Mouse (Mus musculus): ENCODE data around the gene Usb1. TPM values are rescaled to one million over a fixed set of nuclear protein-coding genes. Genes with fewer than 3 reads are reported as not detected.

Gene Usb1
- polyA plus RNA-seq, 1 experiment from 2014 or later: 13.0 TPM

DNA sequence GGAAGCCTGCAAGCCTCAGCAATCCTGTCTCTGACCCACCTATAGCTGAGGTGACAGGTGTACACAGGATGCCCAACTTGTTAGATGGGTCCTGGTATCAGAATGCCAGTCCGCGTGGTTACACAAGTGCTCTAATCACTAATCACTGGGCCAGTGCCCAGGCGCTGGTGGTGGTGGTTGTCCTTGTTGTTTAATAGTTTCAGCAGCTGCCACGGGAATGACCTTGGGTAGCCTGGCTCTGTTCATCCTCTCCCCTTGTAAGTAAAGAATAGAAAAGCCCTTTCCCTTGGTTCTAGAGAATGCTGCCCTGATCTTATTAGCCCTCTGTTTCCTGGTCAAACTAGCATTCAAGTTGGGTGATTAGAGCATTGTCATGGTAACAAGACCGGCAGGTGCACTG, 9.6 kb downstream of the Usb1 start:
- Histone ChIP-seq H3K9ac (no peak overlapping the region), H3K4me3 (replicated peaks) (no peak overlapping the region), H3K36me3 (peaks cover 28% of the 10 kb centered on the region), H3K4me1 (replicated peaks) (no peaks in the 10 kb centered on the region), H3K4me2 (no peak overlapping the region), H3K27ac (no peak overlapping the region), H3K9me3 (replicated peaks) (no peaks in the 10 kb centered on the region), H3K27me3 (no peaks in the 10 kb centered on the region)
- no peak for ATAC-seq (ENCODE audit: low read depth)
- no peak for DNase-seq
- 65% methylated on average over 5 of the region's 5 CpGs for WGBS (ENCODE audit: insufficient replicate concordance)

GRCm38 (mm10) chr8:95344668-95345067, 12.6 kb downstream of the Usb1 start:
- peaks cover 17% of the 10 kb centered on the region; the same call in 1 of the 2 replicates for H3K36me3 ChIP-seq
- WGBS (ENCODE audit: insufficient replicate concordance): 69% methylated on average over 6 of the region's 6 CpGs

GRCm38 (mm10) chr8:95346643-95347545, 14.8 kb downstream of the Usb1 start:
- Histone ChIP-seq H3K27me3 (peaks cover 38% of the 10 kb centered on the region), H3K4me1 (replicated peaks) (peaks cover 4% of the 10 kb centered on the region; the same call in 1 of the 2 replicates), H3K27ac (no peak overlapping the region), H3K9ac (no peak overlapping the region), H3K4me2 (no peak overlapping the region), H3K9me3 (replicated peaks) (no peaks in the 10 kb centered on the region), H3K4me3 (replicated peaks) (no peak overlapping the region), H3K36me3 (peaks cover 16% of the 10 kb centered on the region; the same call in 1 of the 2 replicates)
- ATAC-seq (ENCODE audit: low read depth): peak; percentile 24; the same call in 1 of the 2 replicates
- DNase-seq: no peak
- 26% methylated on average over 8 of the region's 8 CpGs for WGBS (ENCODE audit: insufficient replicate concordance)

More at GRCm38 (mm10) chr8:95344668-95345067, 12.6 kb downstream of the Usb1 start:
- H3K27ac ChIP-seq: no peak overlapping the region
- peaks cover 18% of the 10 kb centered on the region for H3K27me3 ChIP-seq
- H3K9ac ChIP-seq: no peak overlapping the region
- H3K4me1 ChIP-seq (replicated peaks): no peaks in the 10 kb centered on the region
- no peak overlapping the region for H3K4me3 ChIP-seq (replicated peaks)
- no peak overlapping the region for H3K4me2 ChIP-seq
- DNase-seq (no peak), ATAC-seq (ENCODE audit: low read depth) (no peak)
- H3K9me3 ChIP-seq (replicated peaks): no peaks in the 10 kb centered on the region

DNA sequence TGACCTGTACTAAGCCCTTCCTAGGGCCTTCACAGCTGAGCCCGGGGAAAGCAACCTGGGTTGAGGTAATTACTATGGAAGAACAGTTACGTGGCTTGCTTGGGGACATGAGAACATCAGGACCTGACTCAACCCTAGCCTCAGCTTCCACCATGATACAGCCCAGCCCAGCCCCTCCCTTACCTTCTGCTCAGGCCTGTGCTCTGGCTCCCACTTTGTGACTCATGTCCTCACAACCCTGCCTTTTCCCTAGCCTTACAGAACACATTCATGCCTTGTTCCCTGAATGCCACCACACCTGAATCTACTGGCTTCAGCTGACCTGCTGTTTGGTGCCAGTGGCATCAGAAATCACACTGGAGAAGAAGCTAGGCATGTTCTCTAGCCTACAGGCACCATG, 16.3 kb downstream of the Usb1 start:
- Histone ChIP-seq H3K36me3 (peaks cover 9% of the 10 kb centered on the region; the same call in 1 of the 2 replicates), H3K4me2 (no peak overlapping the region), H3K9me3 (replicated peaks) (no peaks in the 10 kb centered on the region), H3K27ac (no peak overlapping the region), H3K4me3 (replicated peaks) (no peak overlapping the region), H3K27me3 (peaks cover 53% of the 10 kb centered on the region), H3K9ac (no peak overlapping the region), H3K4me1 (replicated peaks) (peaks cover 13% of the 10 kb centered on the region; the same call in 1 of the 2 replicates)
- WGBS (ENCODE audit: insufficient replicate concordance): 52% methylated on average over 2 of the region's 2 CpGs
- no peak for DNase-seq
- no peak for ATAC-seq (ENCODE audit: low read depth)

DNA sequence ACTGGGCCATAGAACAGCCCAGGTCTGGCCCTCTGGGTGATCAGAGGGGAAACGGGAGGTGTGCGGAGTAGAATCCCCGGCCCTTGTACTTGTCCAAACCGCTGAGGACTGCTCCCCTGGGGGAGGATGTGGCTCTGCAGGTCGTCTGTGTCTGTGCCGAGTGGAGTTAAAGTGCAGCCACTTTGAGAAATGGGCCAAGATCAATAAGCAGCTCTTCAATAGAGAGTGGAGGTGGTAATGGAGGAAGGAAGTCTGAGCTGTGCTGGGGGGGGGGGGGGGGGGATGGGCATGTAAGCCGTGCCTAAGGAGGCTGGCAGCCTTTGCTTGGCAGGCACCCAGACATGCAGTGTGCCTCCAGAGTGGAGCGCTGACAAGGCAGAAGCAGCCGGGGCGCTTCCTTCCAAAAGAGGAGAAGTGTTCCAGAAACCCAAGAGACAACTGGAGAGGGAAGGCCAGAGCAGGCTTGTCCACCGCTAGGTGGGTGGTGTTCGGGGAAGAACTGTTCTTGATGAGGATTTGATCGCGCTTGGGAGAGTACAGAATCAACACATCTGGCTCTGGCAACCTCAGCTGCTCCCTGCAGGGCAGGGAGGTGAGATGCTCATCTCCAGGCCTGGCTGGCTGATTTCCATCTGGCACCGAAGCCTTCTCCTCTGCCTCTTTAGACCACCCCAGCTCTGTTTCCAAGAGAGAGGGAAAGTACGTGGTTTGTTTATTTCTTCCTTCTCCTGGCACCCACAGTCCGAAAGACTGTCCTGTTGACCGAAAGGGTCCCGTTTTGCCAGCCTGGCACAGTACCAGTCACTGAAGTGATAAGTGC, 16.9 kb downstream of the Usb1 start:
- Histone ChIP-seq H3K9ac (no peak overlapping the region), H3K27me3 (peaks cover 60% of the 10 kb centered on the region)
- DNase-seq: no peak

GRCm38 (mm10) chr8:95351461-95351860, 19.4 kb downstream of the Usb1 start:
- Histone ChIP-seq H3K9ac (no peak overlapping the region), H3K36me3 (no peaks in the 10 kb centered on the region), H3K9me3 (replicated peaks) (no peaks in the 10 kb centered on the region), H3K4me1 (replicated peaks) (peaks cover 13% of the 10 kb centered on the region; the same call in 1 of the 2 replicates), H3K27me3 (peaks cover 84% of the 10 kb centered on the region), H3K27ac (no peak overlapping the region), H3K4me3 (replicated peaks) (peak overlapping the region; percentile 59; the same call in 1 of the 2 replicates), H3K4me2 (peak overlapping the region; percentile 70)
- 7% methylated on average over 15 of the region's 15 CpGs for WGBS (ENCODE audit: insufficient replicate concordance)
- ATAC-seq (ENCODE audit: low read depth) (no peak), DNase-seq (no peak)

More for the DNA sequence above, 16.9 kb downstream of the Usb1 start:
- 60% methylated on average over 18 of the region's 19 CpGs for WGBS (ENCODE audit: insufficient replicate concordance)
- no peak for ATAC-seq (ENCODE audit: low read depth)
- Histone ChIP-seq H3K4me3 (replicated peaks) (no peak overlapping the region), H3K9me3 (replicated peaks) (no peaks in the 10 kb centered on the region), H3K4me1 (replicated peaks) (peaks cover 13% of the 10 kb centered on the region; the same call in 1 of the 2 replicates), H3K4me2 (no peak overlapping the region), H3K36me3 (peaks cover 5% of the 10 kb centered on the region; the same call in 1 of the 2 replicates), H3K27ac (no peak overlapping the region)

GRCm38 (mm10) chr8:95352151-95352870, 20.2 kb downstream of the Usb1 start, which contains the start of gene Mmp15:
TSS of gene Mmp15 (plus strand) at chr8:95352268.
- WGBS (ENCODE audit: insufficient replicate concordance): 1% methylated on average over 71 of the region's 80 CpGs
- peak within 1 kb of the TSS; percentile 59 for H3K4me3 ChIP-seq (replicated peaks)
- no peaks in the 10 kb centered on the region for H3K9me3 ChIP-seq (replicated peaks)
- H3K9ac ChIP-seq: peak within 1 kb of the TSS; percentile 49
- ATAC-seq (ENCODE audit: low read depth) (peak; percentile 53), DNase-seq (no peak)
- no peak within 1 kb of the TSS for H3K27ac ChIP-seq
- peaks cover 13% of the 10 kb centered on the region; the same call in 1 of the 2 replicates for H3K4me1 ChIP-seq (replicated peaks)
- peaks cover 88% of the 10 kb centered on the region for H3K27me3 ChIP-seq
- H3K36me3 ChIP-seq: no peaks in the 10 kb centered on the region
- peak within 1 kb of the TSS; percentile 70 for H3K4me2 ChIP-seq

GRCm38 (mm10) chr8:95352871-95353866, 21.1 kb downstream of the Usb1 start:
- Histone ChIP-seq H3K27me3 (peaks cover 84% of the 10 kb centered on the region), H3K4me2 (peak overlapping the region; percentile 70), H3K4me3 (replicated peaks) (peak overlapping the region; percentile 59), H3K4me1 (replicated peaks) (peaks cover 13% of the 10 kb centered on the region), H3K36me3 (no peaks in the 10 kb centered on the region), H3K9me3 (replicated peaks) (no peaks in the 10 kb centered on the region), H3K27ac (no peak overlapping the region), H3K9ac (peak overlapping the region; percentile 49)
- 5% methylated on average over 62 of the region's 62 CpGs for whole genome bisulfite sequencing (ENCODE audit: insufficient replicate concordance)
- DNase-seq (no peak), ATAC-seq (ENCODE audit: low read depth) (peak; percentile 52; the same call in 1 of the 2 replicates)

- H3K27ac ChIP-seq: no peak overlapping the region
- DNase-seq: no peak
- no peak for ATAC-seq (ENCODE audit: low read depth)
- H3K9me3 ChIP-seq (replicated peaks): no peaks in the 10 kb centered on the region
- H3K9ac ChIP-seq: no peak overlapping the region
- H3K4me3 ChIP-seq (replicated peaks): no peak overlapping the region
- 77% methylated on average over 2 of the region's 2 CpGs for WGBS (ENCODE audit: insufficient replicate concordance)
- no peaks in the 10 kb centered on the region for H3K36me3 ChIP-seq
- no peak overlapping the region for H3K4me2 ChIP-seq
- peaks cover 71% of the 10 kb centered on the region for H3K27me3 ChIP-seq
- H3K4me1 ChIP-seq (replicated peaks): peaks cover 26% of the 10 kb centered on the region
These were observed 22.5 kb downstream of the Usb1 start for GRCm38 (mm10) chr8:95354606-95355005.

Data from liver, embryonic 13.5 days (tissue).